Mouse (Mus musculus): ENCODE measurements around the gene Eif3i. TPM values are rescaled to one million over a fixed set of nuclear protein-coding genes. Genes with fewer than 3 reads are reported as not detected.

Gene Eif3i
- polyA plus RNA-seq, 1 experiment from 2014 or later: 125 TPM

DNA sequence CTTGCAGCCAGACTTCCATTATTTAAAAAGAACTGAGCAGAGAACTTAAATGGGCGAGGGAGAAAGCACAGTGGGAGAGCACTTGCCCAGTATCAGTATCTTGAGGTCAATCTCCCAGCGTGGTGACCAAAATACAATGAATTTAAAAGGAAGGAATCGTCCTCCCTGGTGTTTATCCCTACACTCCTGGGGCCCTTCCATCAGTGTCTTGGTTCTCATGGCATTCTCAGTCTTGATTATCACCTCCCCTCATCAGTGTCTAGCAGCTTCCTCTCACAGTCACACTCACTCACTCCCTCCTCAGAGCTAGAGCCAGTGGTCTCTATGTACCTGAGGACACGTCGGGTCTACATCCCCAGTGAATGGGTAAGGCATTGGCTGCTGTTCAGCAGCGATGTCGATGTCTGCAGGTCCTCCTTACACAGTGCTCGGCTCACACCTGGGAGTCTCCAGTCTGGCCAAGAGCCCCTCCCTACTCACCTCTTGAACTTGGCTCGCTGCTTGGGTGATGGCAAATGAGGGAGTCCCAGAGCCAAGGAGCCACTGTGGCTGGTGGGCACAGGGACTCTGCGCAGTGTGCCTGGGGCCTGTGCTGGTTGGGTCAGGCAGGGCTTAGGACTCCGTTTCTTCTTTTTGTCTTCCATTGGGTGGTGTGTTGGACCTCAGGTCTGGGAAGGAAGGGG, 21.8 kb upstream of the Eif3i start:
- Histone ChIP-seq H3K4me2 (ENCODE audit: low read depth, low read length) (peak overlapping the region; percentile 93; the same call in 1 of the 2 replicates), H3K4me1 (ENCODE audit: insufficient read depth) (peaks cover 34% of the 10 kb centered on the region), H3K27ac (ENCODE audit: low read depth) (no peak overlapping the region), H3K4me3 (ENCODE audit: low read depth, low read length) (0 out of 2 replicates have a peak overlapping the region, but pooled peaks have one; percentile 66), H3K36me3 (replicated peaks; ENCODE audit: insufficient read depth, low read length) (0 out of 2 replicates have a peak, but pooled peaks cover 10% of the 10 kb centered on the region), H3K9ac (replicated peaks) (no peak overlapping the region), H3K9me3 (ENCODE audit: low read length) (no peaks in the 10 kb centered on the region), H3K27me3 (ENCODE audit: insufficient read depth, low read length) (no peaks in the 10 kb centered on the region)
- TF ChIP-seq EP300 (IDR thresholded peaks at IDR 0.05; ENCODE audit: low read depth) (no peak), CTCF (IDR thresholded peaks at IDR 0.05; ENCODE audit: low read depth) (no peak)
- no peak for DNase-seq
- no peak for ATAC-seq
- 85% methylated on average over 11 of the region's 11 CpGs for WGBS (ENCODE audit: insufficient replicate concordance)

DNA sequence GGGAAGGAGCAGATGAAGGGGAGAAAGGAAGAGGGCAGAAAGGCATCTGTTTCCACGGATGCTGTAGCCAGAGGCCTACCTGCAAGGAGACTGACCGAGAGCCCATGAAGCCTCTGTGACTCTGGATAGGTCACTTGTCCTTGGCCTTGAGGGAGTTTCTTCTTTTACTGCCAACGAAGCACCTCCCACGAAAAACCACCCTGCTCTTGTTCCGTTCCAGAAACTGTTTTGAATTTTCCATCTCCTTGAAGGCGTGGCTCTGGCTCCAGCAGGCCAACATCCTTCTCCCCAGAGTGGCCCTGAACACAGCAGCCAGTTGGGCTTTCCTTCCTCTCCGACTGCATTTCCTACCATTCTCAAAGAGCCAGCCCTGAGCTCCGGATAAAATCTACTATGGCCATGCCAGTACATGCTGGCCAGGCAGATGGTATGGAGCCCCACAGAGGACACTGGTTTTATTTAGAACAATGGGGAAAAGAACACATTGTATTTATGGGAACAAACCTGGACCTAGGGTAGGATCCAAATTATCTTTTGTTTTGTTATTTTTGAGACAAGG, 20.9 kb upstream of the Eif3i start:
- WGBS (ENCODE audit: insufficient replicate concordance): 76% methylated on average over 8 of the region's 8 CpGs
- ATAC-seq: no peak
- H3K4me2 ChIP-seq (ENCODE audit: low read depth, low read length): no peak overlapping the region
- no peak overlapping the region for H3K27ac ChIP-seq (ENCODE audit: low read depth)
- H3K4me3 ChIP-seq (ENCODE audit: low read depth, low read length): no peak overlapping the region
- H3K9ac ChIP-seq (replicated peaks): no peak overlapping the region
- no peak for TF ChIP-seq EP300 (IDR thresholded peaks at IDR 0.05; ENCODE audit: low read depth)
- TF ChIP-seq CTCF (IDR thresholded peaks at IDR 0.05; ENCODE audit: low read depth): no peak
- DNase-seq: no peak
- H3K4me1 ChIP-seq (ENCODE audit: insufficient read depth): peaks cover 34% of the 10 kb centered on the region
- H3K27me3 ChIP-seq (ENCODE audit: insufficient read depth, low read length): no peaks in the 10 kb centered on the region
- H3K36me3 ChIP-seq (replicated peaks; ENCODE audit: insufficient read depth, low read length): peaks cover 2% of the 10 kb centered on the region; the same call in 1 of the 2 replicates
- no peaks in the 10 kb centered on the region for H3K9me3 ChIP-seq (ENCODE audit: low read length)

DNA sequence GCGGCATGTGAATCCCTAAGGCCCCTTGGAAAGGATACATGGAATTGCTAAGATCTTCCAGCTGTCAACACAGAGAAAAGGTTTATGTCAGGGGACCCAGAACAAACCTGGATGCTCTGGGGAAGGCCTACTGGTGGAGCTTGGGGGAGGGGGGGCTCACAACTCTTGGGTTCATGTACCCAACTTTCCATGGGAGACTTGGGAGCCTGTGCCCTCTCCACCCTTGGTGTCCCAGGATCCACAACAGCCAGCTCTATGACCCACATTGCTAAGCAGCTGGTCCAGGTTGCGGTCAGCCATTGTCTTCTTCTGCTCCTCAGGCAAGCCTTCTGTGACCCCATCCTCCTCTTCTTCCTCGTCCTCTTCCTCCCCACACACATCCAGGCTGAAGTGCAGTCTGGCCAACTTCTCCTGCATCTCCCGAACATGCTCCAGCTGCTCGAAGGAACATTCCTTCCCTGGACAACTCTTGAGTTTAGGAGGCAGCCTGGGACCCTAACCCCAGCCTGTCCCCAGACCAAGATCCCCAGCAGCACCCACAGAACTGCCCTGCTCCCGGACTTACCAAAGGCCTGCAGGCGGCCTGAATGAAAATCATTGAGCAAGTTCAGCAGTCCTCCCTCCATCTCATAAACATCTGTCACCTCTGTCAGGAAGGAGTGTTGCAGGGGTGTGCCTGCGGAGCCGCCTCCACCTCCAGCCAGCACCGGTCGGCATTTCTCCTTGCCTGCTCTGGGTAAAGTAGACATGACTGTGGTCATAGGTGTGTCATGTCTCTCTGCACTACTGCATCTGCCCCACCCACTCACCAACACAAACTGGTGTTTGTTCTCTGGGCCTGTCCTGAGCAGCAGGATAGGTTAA, 20.2 kb upstream of the Eif3i start:
- H3K4me1 ChIP-seq (ENCODE audit: insufficient read depth): peaks cover 32% of the 10 kb centered on the region
- H3K4me3 ChIP-seq (ENCODE audit: low read depth, low read length): no peak overlapping the region
- H3K27ac ChIP-seq (ENCODE audit: low read depth): peak overlapping the region; percentile 11; the same call in 1 of the 2 replicates
- H3K36me3 ChIP-seq (replicated peaks; ENCODE audit: insufficient read depth, low read length): peaks cover 2% of the 10 kb centered on the region; the same call in 1 of the 2 replicates
- H3K9ac ChIP-seq (replicated peaks): no peak overlapping the region
- TF ChIP-seq CTCF (IDR thresholded peaks at IDR 0.05; ENCODE audit: low read depth) (no peak), EP300 (IDR thresholded peaks at IDR 0.05; ENCODE audit: low read depth) (no peak)
- ATAC-seq (no peak), DNase-seq (peak; percentile 12)
- H3K9me3 ChIP-seq (ENCODE audit: low read length): no peaks in the 10 kb centered on the region
- no peaks in the 10 kb centered on the region for H3K27me3 ChIP-seq (ENCODE audit: insufficient read depth, low read length)
- no peak overlapping the region for H3K4me2 ChIP-seq (ENCODE audit: low read depth, low read length)
- WGBS (ENCODE audit: insufficient replicate concordance): 85% methylated on average over 11 of the region's 11 CpGs

DNA sequence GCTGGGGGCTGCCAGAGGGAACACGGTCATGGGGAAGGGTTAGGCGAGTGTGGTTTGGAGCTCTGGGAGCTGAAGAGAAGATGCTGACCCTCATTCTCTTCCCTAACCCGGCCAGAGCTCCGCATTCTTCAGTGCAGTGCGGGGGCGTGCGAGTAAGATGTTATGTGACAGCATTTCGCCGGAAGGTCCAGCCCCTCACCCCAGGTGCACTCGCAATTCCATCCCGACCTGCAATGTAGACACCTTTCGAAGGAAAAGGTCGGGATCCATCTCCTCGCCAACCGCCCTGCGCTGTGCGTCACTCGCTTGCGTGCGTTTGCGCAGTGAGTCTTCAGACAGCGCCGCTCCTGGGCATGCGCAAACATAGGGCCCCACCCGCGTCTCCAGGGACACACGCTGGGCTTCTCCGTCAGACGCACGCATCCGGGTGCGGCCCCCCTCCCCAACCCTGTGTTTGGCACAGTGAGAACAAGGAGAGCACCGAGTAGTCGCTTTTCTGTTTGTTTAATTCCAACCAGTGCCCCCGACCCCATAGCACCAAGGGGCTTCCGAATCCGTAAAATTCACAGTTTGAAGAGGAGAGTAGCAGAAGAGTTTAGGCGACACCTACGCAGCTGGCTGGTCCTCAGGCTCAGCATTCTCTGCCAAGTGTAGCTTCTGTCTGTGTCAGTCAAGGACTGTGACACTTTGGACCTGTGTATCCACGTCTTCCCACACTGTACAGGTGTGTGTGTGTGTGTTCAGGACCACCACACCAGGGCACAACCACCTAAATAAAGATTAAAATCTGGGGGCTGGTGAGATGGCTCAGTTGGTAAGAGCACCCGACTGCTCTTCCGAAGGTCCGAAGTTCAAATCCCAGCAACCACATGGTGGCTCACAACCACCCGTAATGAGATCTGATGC, 18.6 kb upstream of the Eif3i start, which contains the start of gene Iqcc:
Gene Iqcc (minus strand): TSS at position 314 of the 906 bp plus-strand sequence.
- Histone ChIP-seq H3K36me3 (replicated peaks; ENCODE audit: insufficient read depth, low read length) (peaks cover 2% of the 10 kb centered on the region; the same call in 1 of the 2 replicates), H3K4me1 (ENCODE audit: insufficient read depth) (peaks cover 20% of the 10 kb centered on the region), H3K4me2 (ENCODE audit: low read depth, low read length) (peak within 1 kb of the TSS; percentile 98), H3K4me3 (ENCODE audit: low read depth, low read length) (peak within 1 kb of the TSS; percentile 75), H3K27me3 (ENCODE audit: insufficient read depth, low read length) (no peaks in the 10 kb centered on the region), H3K27ac (ENCODE audit: low read depth) (peak within 1 kb of the TSS; percentile 77), H3K9me3 (ENCODE audit: low read length) (no peaks in the 10 kb centered on the region), H3K9ac (replicated peaks) (peak within 1 kb of the TSS; percentile 78)
- DNase-seq (peak; percentile 94), ATAC-seq (peak; percentile 91)
- TF ChIP-seq CTCF (IDR thresholded peaks at IDR 0.05; ENCODE audit: low read depth): peak; percentile 49
- TF ChIP-seq EP300 (IDR thresholded peaks at IDR 0.05; ENCODE audit: low read depth): no peak
- 4% methylated on average over 43 of the region's 44 CpGs for WGBS (ENCODE audit: insufficient replicate concordance)

DNA sequence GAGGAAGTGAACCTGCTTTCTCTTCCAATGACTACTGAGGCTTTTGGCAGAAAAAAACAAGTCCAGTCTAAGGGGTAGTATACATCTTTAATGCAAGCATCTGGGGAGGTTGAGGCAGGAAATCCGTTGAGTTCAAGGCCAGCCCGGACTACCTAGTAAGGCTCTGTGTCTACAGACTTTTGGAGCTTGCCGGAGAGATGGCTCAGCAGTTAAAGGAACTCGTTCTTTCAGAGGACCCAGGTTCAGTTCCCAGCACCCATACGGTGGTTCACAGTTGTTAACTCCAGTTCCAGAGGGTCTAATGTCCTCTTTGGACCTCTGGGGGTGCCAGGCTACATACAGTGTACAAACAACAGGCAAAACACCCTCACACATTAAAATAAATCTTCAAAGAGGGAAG, 17.6 kb upstream of the Eif3i start:
- no peaks in the 10 kb centered on the region for H3K9me3 ChIP-seq (ENCODE audit: low read length)
- WGBS (ENCODE audit: insufficient replicate concordance): 93% methylated on average over 5 of the region's 5 CpGs
- H3K4me1 ChIP-seq (ENCODE audit: insufficient read depth): peaks cover 16% of the 10 kb centered on the region
- no peak overlapping the region; the same call in 1 of the 2 replicates for H3K27ac ChIP-seq (ENCODE audit: low read depth)
- ATAC-seq: no peak
- peak overlapping the region; percentile 78 for H3K9ac ChIP-seq (replicated peaks)
- peak overlapping the region; percentile 75 for H3K4me3 ChIP-seq (ENCODE audit: low read depth, low read length)
- no peaks in the 10 kb centered on the region for H3K27me3 ChIP-seq (ENCODE audit: insufficient read depth, low read length)
- H3K36me3 ChIP-seq (replicated peaks; ENCODE audit: insufficient read depth, low read length): peaks cover 2% of the 10 kb centered on the region; the same call in 1 of the 2 replicates
- no peak for DNase-seq
- H3K4me2 ChIP-seq (ENCODE audit: low read depth, low read length): peak overlapping the region; percentile 98
- TF ChIP-seq CTCF (IDR thresholded peaks at IDR 0.05; ENCODE audit: low read depth) (no peak), EP300 (IDR thresholded peaks at IDR 0.05; ENCODE audit: low read depth) (no peak)

All from liver, postnatal 0 days (tissue).